Mouse (Mus musculus) heart, embryonic 13.5 days (tissue): ENCODE data around the gene Ifit1bl1. TPM values are rescaled to one million over a fixed set of nuclear protein-coding genes. Genes with fewer than 3 reads are reported as not detected.
"Not testable (repeated sequence)": the region's sequence is repeated elsewhere in the genome, so short reads cannot be mapped to it uniquely, and the experiment has no call there.

Experiments
- ATAC-seq: fragments of 200-750 bp; cut with Nextera tagmentation; 2 replicates; pipeline ENCODE4 v1.8.0; 2017; ENCODE audit warnings: moderate TSS enrichment; ENCODE audit not compliant: insufficient number of reproducible peaks, low FRiP score, low TSS enrichment; ENCODE audit errors: extremely low read depth
- H3K27ac ChIP-seq: fragments of 300-500 bp; sonication (generic); replicated peaks from 2 replicates; pipeline ENCODE4 v1.5.1; 2015; ENCODE audit warnings: moderate library complexity, mild to moderate bottlenecking, inconsistent platforms
- H3K27me3 ChIP-seq: fragments of 300-500 bp; sonication (generic); replicated peaks from 2 replicates; pipeline ENCODE4 v1.6.1; 2015; ENCODE audit warnings: mild to moderate bottlenecking, inconsistent platforms
- H3K36me3 ChIP-seq: fragments of 300-500 bp; sonication (generic); 2 replicates; pipeline ENCODE4 v1.6.1; 2015; ENCODE audit warnings: mild to moderate bottlenecking, inconsistent platforms
- H3K4me1 ChIP-seq: fragments of 300-500 bp; sonication (generic); 2 replicates; pipeline ENCODE4 v1.6.1; 2015; ENCODE audit warnings: inconsistent platforms
- H3K4me2 ChIP-seq: fragments of 300-500 bp; sonication (generic); 2 replicates; pipeline ENCODE4 v1.6.1; 2015; ENCODE audit warnings: inconsistent platforms, mild to moderate bottlenecking, moderate library complexity
- H3K4me3 ChIP-seq: fragments of 300-500 bp; sonication (generic); 2 replicates; pipeline ENCODE4 v1.5.1; 2015; ENCODE audit warnings: moderate library complexity, mild to moderate bottlenecking, inconsistent platforms
- H3K9ac ChIP-seq: fragments of 300-500 bp; sonication (generic); 2 replicates; pipeline ENCODE4 v1.6.1; 2015; ENCODE audit warnings: inconsistent platforms, mild to moderate bottlenecking, moderate library complexity
- H3K9me3 ChIP-seq: fragments of 300-500 bp; sonication (generic); 2 replicates; pipeline ENCODE4 v1.6.1; 2016; ENCODE audit warnings: inconsistent platforms
- WGBS: fragments of 180-500 bp; shearing (Covaris S2); methylation state at CpG from one replicate; pipeline ENCODE4 v1.1.7; 2015; ENCODE audit warnings: mixed read lengths; 5-methylcytosine and 5-hydroxymethylcytosine counted together
- polyA plus RNA-seq: library from polyadenylated mRNA; unstranded; fragments of >200 nt; fragmentation: Nextera tagmentation; extraction: Ambion mirVana; gene quantifications from 2 replicates; pipeline ENCODE4 v1.2.1, GENCODE M21; 2015

The Ifit1bl1 gene
- 1.5 and 1.6 TPM in 2 replicates for polyA plus RNA-seq

DNA sequence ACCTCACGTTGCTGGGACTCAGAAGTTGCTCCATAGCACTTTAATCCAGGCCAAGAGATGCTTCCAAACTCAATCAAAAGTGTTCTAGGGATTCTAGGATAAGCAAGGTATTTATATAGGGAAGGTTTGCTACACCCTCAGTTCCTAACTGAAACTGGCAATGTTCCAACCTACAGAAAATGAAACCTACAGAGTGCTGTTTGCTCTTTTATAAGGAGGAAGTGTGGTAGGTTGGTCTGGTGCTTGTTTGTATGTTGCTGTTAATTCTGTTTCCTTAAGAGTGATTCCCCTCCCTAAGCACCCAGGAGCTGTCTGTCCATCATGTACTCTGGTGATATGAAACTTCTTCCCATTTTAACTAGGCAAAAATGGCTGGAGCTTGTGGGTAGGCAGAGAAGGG, at the start of gene Ifit1bl1:
Ifit1bl1 (minus strand) TSS at position 69 of the 400 bp plus-strand sequence.
- H3K4me2 ChIP-seq, H3K9ac ChIP-seq, H3K4me3 ChIP-seq, H3K27ac ChIP-seq, H3K27me3 ChIP-seq, H3K36me3 ChIP-seq, H3K9me3 ChIP-seq, ATAC-seq: not testable (repeated sequence)
- 31% methylated on average over 1 of the region's 1 CpGs for WGBS
- H3K4me1 ChIP-seq: peaks cover 21% of the 10 kb centered on the region

DNA sequence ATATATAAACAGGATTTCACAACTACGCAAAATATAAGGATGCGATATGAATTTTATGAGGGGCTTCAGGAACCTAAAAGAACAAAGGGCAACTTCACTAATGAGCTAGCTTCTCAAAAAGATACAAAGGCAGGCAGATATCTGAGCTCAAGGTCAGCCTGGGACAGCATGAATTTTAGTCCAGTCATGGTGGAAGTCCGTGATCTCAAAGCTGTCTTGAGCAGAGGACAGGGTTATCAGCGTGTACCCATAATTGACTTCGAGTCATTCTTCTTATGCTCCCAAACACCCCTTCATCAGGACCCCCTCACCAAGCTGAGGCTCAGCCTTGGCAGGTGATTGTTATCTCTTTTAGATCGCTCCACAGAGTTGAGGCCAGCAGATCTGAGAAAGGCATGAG, 49.2 kb upstream of the Ifit1bl1 start:
- Histone ChIP-seq H3K4me2 (no peak overlapping the region), H3K4me1 (peaks cover 2% of the 10 kb centered on the region; the same call in 1 of the 2 replicates), H3K27me3 (no peaks in the 10 kb centered on the region), H3K4me3 (no peak overlapping the region), H3K9ac (no peak overlapping the region), H3K9me3 (no peaks in the 10 kb centered on the region), H3K27ac (no peak overlapping the region), H3K36me3 (no peaks in the 10 kb centered on the region)
- ATAC-seq: no peak
- whole genome bisulfite sequencing: 75% methylated on average over 6 of the region's 6 CpGs

- no peaks in the 10 kb centered on the region for H3K36me3 ChIP-seq
- no peak overlapping the region for H3K9ac ChIP-seq
- no peaks in the 10 kb centered on the region for H3K9me3 ChIP-seq
- no peak for ATAC-seq
- no peak overlapping the region for H3K4me3 ChIP-seq
- H3K27me3 ChIP-seq: no peaks in the 10 kb centered on the region
- 89% methylated on average over 3 of the region's 3 CpGs for WGBS
- H3K27ac ChIP-seq: no peak overlapping the region
- no peaks in the 10 kb centered on the region for H3K4me1 ChIP-seq
- H3K4me2 ChIP-seq: no peak overlapping the region
Measured at GRCm38 (mm10) chr19:34650276-34650675, 48.5 kb upstream of the Ifit1bl1 start.

DNA sequence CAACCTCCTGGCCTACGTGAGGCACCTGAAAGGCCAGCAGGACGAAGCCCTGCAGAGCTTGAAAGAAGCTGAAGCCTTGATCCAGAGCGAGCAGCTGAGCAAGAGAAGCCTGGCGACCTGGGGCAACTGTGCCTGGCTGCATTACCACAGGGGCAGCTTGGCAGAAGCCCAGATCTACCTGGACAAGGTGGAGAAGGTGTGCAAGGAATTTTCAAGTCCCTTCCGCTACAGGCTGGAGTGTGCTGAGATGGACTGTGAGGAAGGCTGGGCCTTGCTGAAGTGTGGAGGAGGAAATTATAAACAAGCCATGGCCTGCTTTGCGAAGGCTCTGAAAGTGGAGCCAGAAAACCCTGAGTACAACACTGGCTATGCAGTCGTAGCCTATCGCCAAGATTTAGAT, 45.9 kb upstream of the Ifit1bl1 start:
- WGBS: 81% methylated on average over 8 of the region's 8 CpGs
- not testable (repeated sequence) for H3K4me3 ChIP-seq, H3K9me3 ChIP-seq, H3K36me3 ChIP-seq, H3K4me1 ChIP-seq, ATAC-seq, H3K4me2 ChIP-seq, H3K27me3 ChIP-seq, H3K9ac ChIP-seq, H3K27ac ChIP-seq

DNA sequence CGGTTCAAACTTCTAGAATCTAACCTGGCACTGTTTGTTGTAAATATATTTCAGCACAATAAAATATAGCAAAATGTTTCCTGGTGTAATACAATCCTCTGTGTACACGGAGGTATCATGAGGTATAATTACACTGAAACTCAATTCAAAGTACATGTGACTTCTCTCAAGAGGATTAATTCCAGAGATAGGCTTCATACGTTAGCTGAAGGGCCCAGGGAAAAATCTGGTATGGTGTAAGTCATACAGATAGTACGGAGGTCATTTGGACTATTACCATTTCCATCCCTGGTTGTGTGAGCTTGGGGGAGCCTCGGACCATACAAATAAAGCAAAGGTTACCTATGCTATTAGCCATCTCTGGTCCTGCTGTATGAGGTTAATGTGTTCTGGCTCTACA, 40.9 kb upstream of the Ifit1bl1 start:
- peaks cover 16% of the 10 kb centered on the region for H3K27me3 ChIP-seq
- H3K9ac ChIP-seq: no peak overlapping the region
- no peak overlapping the region for H3K27ac ChIP-seq
- no peak for ATAC-seq
- 62% methylated on average over 5 of the region's 5 CpGs for WGBS
- H3K4me1 ChIP-seq: peaks cover 17% of the 10 kb centered on the region
- no peaks in the 10 kb centered on the region for H3K9me3 ChIP-seq
- no peaks in the 10 kb centered on the region for H3K36me3 ChIP-seq
- no peak overlapping the region for H3K4me3 ChIP-seq
- no peak overlapping the region for H3K4me2 ChIP-seq

DNA sequence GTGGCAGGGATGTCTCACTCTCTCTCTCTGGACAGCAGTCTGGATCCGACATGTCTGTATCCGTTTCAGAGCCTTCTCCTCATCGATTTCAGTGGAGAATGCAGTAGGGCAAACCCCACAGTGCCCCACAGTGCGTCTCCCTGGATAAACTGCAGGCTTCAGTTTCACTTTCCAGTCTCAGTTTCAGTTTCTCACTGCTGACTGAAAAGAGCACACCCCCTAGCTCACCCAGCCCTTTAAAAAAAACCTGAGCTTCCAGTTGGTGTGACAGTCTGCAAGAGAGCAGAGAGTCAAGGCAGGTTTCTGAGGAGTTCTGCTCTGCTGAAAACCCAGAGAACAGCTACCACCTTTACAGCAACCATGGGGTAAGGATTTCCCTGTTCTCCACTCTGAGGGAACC, 38.9 kb upstream of the Ifit1bl1 start, which contains the start of the genes Ifit1bl2 and Ifit1:
Ifit1bl2 (minus strand) TSS at position 121 of the 400 bp plus-strand sequence.
Ifit1 (plus strand) TSS at position 249 of the 400 bp plus-strand sequence.
- Histone ChIP-seq H3K36me3 (no peaks in the 10 kb centered on the region), H3K27ac (no peak within 1 kb of the TSS), H3K4me2 (peak within 1 kb of the TSS; percentile 46), H3K4me3 (peak within 1 kb of the TSS; percentile 10; the same call in 1 of the 2 replicates), H3K9me3 (no peaks in the 10 kb centered on the region), H3K9ac (peak within 1 kb of the TSS; percentile 8), H3K27me3 (peaks cover 17% of the 10 kb centered on the region), H3K4me1 (peaks cover 17% of the 10 kb centered on the region)
- no peak for ATAC-seq
- 27% methylated on average over 4 of the region's 4 CpGs for WGBS

- Histone ChIP-seq H3K4me3 (no peak overlapping the region), H3K27me3 (peaks cover 17% of the 10 kb centered on the region), H3K4me1 (peaks cover 9% of the 10 kb centered on the region), H3K9ac (no peak overlapping the region), H3K27ac (no peak overlapping the region), H3K36me3 (no peaks in the 10 kb centered on the region), H3K4me2 (no peak overlapping the region), H3K9me3 (no peaks in the 10 kb centered on the region)
- 7% methylated on average over 3 of the region's 3 CpGs for WGBS
- no peak for ATAC-seq
Measured at GRCm38 (mm10) chr19:34636933-34637557, 35.3 kb upstream of the Ifit1bl1 start.

DNA sequence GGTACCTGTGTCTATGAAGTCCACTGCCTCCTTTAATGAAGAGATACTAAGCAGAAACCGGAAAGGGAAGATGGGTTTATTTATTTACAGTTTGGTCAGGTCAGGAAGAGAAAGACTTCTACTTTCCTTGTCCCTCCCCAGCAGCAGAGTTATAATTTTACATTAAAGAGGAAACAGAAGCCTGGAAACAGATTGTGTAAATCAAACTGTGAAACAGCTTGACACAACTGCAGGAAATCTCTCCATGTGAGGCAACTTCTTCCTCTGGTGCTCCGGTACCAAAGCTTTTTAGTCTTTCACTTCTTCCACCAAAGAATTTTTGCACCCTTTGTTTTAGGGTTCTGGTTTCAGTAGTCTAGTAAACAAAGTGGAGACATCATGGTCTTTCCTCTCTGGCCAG, 31.7 kb upstream of the Ifit1bl1 start:
- Histone ChIP-seq H3K36me3 (no peaks in the 10 kb centered on the region), H3K9me3 (no peaks in the 10 kb centered on the region), H3K4me3 (no peak overlapping the region), H3K4me1 (no peaks in the 10 kb centered on the region), H3K4me2 (no peak overlapping the region), H3K27me3 (peaks cover 7% of the 10 kb centered on the region; the same call in 1 of the 2 replicates), H3K9ac (no peak overlapping the region), H3K27ac (no peak overlapping the region)
- ATAC-seq: no peak
- WGBS: 53% methylated on average over 2 of the region's 2 CpGs

GRCm38 (mm10) chr19:34631487-34631886, 29.7 kb upstream of the Ifit1bl1 start:
- H3K4me3 ChIP-seq: no peak overlapping the region
- H3K27ac ChIP-seq: no peak overlapping the region
- ATAC-seq: no peak
- H3K4me2 ChIP-seq: no peak overlapping the region
- no peaks in the 10 kb centered on the region for H3K27me3 ChIP-seq
- no peaks in the 10 kb centered on the region for H3K9me3 ChIP-seq
- no peaks in the 10 kb centered on the region for H3K4me1 ChIP-seq
- no peaks in the 10 kb centered on the region for H3K36me3 ChIP-seq
- H3K9ac ChIP-seq: no peak overlapping the region

DNA sequence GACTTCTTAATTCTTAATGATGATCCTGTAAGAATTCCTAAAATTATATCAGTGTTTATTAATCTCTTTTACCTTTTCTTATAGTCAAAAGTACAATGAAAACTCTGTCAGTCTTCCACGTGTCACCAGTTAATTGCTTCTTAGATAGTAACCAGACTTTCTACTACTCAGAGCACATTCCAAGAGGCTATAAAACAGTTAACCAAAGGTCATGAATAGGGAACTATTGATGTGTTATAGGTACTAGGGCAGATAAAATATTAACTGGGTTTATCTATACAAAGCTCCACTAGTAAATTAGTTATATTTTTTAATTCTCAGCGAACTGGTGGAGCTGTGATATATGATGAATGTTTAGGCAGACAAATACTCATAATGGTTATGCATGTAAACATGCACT, 25.7 kb upstream of the Ifit1bl1 start:
- H3K4me3 ChIP-seq: no peak overlapping the region
- H3K4me2 ChIP-seq: no peak overlapping the region
- H3K9me3 ChIP-seq: no peaks in the 10 kb centered on the region
- H3K27ac ChIP-seq: no peak overlapping the region
- WGBS: 61% methylated on average over 2 of the region's 2 CpGs
- H3K27me3 ChIP-seq: no peaks in the 10 kb centered on the region
- no peaks in the 10 kb centered on the region for H3K4me1 ChIP-seq
- H3K36me3 ChIP-seq: no peaks in the 10 kb centered on the region
- H3K9ac ChIP-seq: no peak overlapping the region
- no peak for ATAC-seq

- ATAC-seq: no peak
- 68% methylated on average over 4 of the region's 4 CpGs for WGBS
- no peaks in the 10 kb centered on the region for H3K4me1 ChIP-seq
- H3K4me2 ChIP-seq: no peak overlapping the region
- no peak overlapping the region for H3K4me3 ChIP-seq
- H3K27ac ChIP-seq: no peak overlapping the region
- no peaks in the 10 kb centered on the region for H3K36me3 ChIP-seq
- H3K9ac ChIP-seq: no peak overlapping the region
- H3K9me3 ChIP-seq: no peaks in the 10 kb centered on the region
- no peaks in the 10 kb centered on the region for H3K27me3 ChIP-seq
Measured at GRCm38 (mm10) chr19:34624663-34625062, 22.9 kb upstream of the Ifit1bl1 start.

DNA sequence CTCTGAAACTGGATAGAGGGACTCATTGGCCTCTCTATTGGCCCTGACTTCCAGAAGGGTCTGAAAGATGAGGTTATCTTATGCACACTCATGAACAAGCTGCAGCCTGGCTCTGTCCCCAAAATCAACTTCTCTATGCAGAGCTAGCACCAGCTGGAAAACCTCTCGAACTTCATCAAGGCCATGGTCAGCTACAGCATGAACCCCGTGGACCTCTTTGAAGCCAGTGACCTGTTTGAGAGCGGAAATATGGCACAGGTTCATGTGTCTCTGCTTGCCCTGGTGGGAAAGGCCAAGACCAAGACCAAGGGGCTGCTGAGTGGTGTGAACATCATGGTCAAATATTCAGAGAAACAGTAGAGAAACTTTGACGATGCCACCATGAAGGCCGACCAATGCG, 22.0 kb upstream of the Ifit1bl1 start:
- H3K27ac ChIP-seq: no peak overlapping the region
- H3K4me3 ChIP-seq: no peak overlapping the region
- no peak overlapping the region for H3K4me2 ChIP-seq
- H3K27me3 ChIP-seq: no peaks in the 10 kb centered on the region
- no peak overlapping the region for H3K9ac ChIP-seq
- H3K36me3 ChIP-seq: no peaks in the 10 kb centered on the region
- H3K4me1 ChIP-seq: no peaks in the 10 kb centered on the region
- WGBS: 84% methylated on average over 6 of the region's 6 CpGs
- ATAC-seq: no peak
- no peaks in the 10 kb centered on the region for H3K9me3 ChIP-seq
